Mouse (Mus musculus) left cerebral cortex, adult 2 months (tissue): ENCODE measurements at regions not wholly inside any gene's neighbourhood (a gene's known extent, or its start where the extent isn't known, plus 50 kb on each side); places are given as distances from the start of the nearest gene placed in this dataset.

Experiments
- DNase-seq, 2 experiments: peaks; one replicate each; pipeline ENCODE4 v3.0.0; 2021 to 2022; ENCODE audit warnings: low spot score in 2 of 2, mixed read lengths in 1 of 2; ENCODE audit errors: extremely low spot score in 1 of 2
- H3K27ac ChIP-seq: fragments of 200-600 bp; 2 replicates; pipeline ENCODE4 v1.8.1; 2022
- H3K4me3 ChIP-seq: fragments of 200-600 bp; 2 replicates; pipeline ENCODE4 v1.8.1; 2022
- CTCF ChIP-seq: fragments of 200-600 bp; IDR thresholded peaks from 2 replicates; pipeline ENCODE4 v1.8.1; 2022; ENCODE audit warnings: antibody characterized with exemption, mild to moderate bottlenecking, moderate library complexity
- intact Hi-C: fragments of 180-260 bp; cut with DNase I; formaldehyde crosslinking; loops from one replicate; pipeline ENCODE4 v1.15.1; 2025

- H3K27ac ChIP-seq: no peak overlapping the region
- no peak for TF ChIP-seq CTCF
- no peak for DNase-seq
- H3K4me3 ChIP-seq: no peak overlapping the region
- intact Hi-C loops: no loop called here
These were observed 619.9 kb upstream of the Sall1 start for GRCm38 (mm10) chr8:89663859-89664258.

GRCm38 (mm10) chr8:89658998-89659944 lies 615.3 kb upstream of the Sall1 start:
- intact Hi-C loops: no loop called here
- no peak overlapping the region for H3K27ac ChIP-seq
- no peak overlapping the region for H3K4me3 ChIP-seq
- TF ChIP-seq CTCF: no peak
- no peak for DNase-seq

- DNase-seq: no peak
- intact Hi-C loops: no loop called here
- no peak overlapping the region for H3K27ac ChIP-seq
- no peak overlapping the region for H3K4me3 ChIP-seq
- no peak for TF ChIP-seq CTCF
These were observed 611.4 kb upstream of the Sall1 start for GRCm38 (mm10) chr8:89655369-89655768.

- intact Hi-C loops: no loop called here
- TF ChIP-seq CTCF: no peak
- no peak overlapping the region for H3K4me3 ChIP-seq
- H3K27ac ChIP-seq: no peak overlapping the region
- DNase-seq: no peak
These were observed 605.4 kb upstream of the Sall1 start for GRCm38 (mm10) chr8:89649207-89649890.

GRCm38 (mm10) chr8:89646946-89647345 lies 603.0 kb upstream of the Sall1 start:
- H3K27ac ChIP-seq: no peak overlapping the region
- no peak for TF ChIP-seq CTCF
- H3K4me3 ChIP-seq: no peak overlapping the region
- intact Hi-C loops: no loop called here
- no peak for DNase-seq

GRCm38 (mm10) chr8:89641339-89641738 lies 597.4 kb upstream of the Sall1 start:
- no peak overlapping the region for H3K4me3 ChIP-seq
- intact Hi-C loops: no loop called here
- no peak overlapping the region for H3K27ac ChIP-seq
- no peak for TF ChIP-seq CTCF
- DNase-seq: no peak

GRCm38 (mm10) chr8:89634864-89635263 lies 590.9 kb upstream of the Sall1 start:
- no peak overlapping the region for H3K27ac ChIP-seq
- TF ChIP-seq CTCF: no peak
- DNase-seq: no peak
- intact Hi-C loops: loop anchor here (5.0 kb wide), 1 partner anchor 152 kb away; no protein-coding TSS in a partner anchor
- H3K4me3 ChIP-seq: no peak overlapping the region

GRCm38 (mm10) chr8:89632304-89632703 lies 588.3 kb upstream of the Sall1 start:
- DNase-seq: no peak
- intact Hi-C loops: loop anchor here (5.0 kb wide), 1 partner anchor 155 kb away; no protein-coding TSS in a partner anchor
- TF ChIP-seq CTCF: no peak

GRCm38 (mm10) chr8:89630540-89630939 lies 586.6 kb upstream of the Sall1 start:
- DNase-seq: no peak
- intact Hi-C loops: loop anchor here (5.0 kb wide), 1 partner anchor 157 kb away; no protein-coding TSS in a partner anchor
- peak; percentile 15 for TF ChIP-seq CTCF

More at GRCm38 (mm10) chr8:89632304-89632703, 588.3 kb upstream of the Sall1 start:
- Histone ChIP-seq H3K27ac (no peak overlapping the region), H3K4me3 (no peak overlapping the region)

GRCm38 (mm10) chr8:89618089-89618488 lies 574.1 kb upstream of the Sall1 start:
- no peak overlapping the region for H3K27ac ChIP-seq
- intact Hi-C loops: no loop called here
- no peak for TF ChIP-seq CTCF
- DNase-seq: no peak
- H3K4me3 ChIP-seq: no peak overlapping the region

More at GRCm38 (mm10) chr8:89630540-89630939, 586.6 kb upstream of the Sall1 start:
- Histone ChIP-seq H3K4me3 (no peak overlapping the region), H3K27ac (no peak overlapping the region)

GRCm38 (mm10) chr8:89615863-89616558 lies 572.0 kb upstream of the Sall1 start:
- TF ChIP-seq CTCF: no peak
- no peak for DNase-seq
- intact Hi-C loops: no loop called here
- H3K27ac ChIP-seq: no peak overlapping the region
- H3K4me3 ChIP-seq: no peak overlapping the region
